Mouse (Mus musculus) lung, postnatal 0 days (tissue): ENCODE results near the gene Arhgap10.

Experiments used
- CTCF ChIP-seq: IDR thresholded peaks from 2 replicates; pipeline ENCODE4 v1.5.1; 2016; ENCODE audit warnings: antibody characterized with exemption, mild to moderate bottlenecking
- EP300 ChIP-seq: IDR thresholded peaks from 2 replicates; pipeline ENCODE4 v1.6.1; 2016; ENCODE audit warnings: antibody characterized with exemption, mild to moderate bottlenecking, control low read depth

GRCm38 (mm10) chr8:77250094-77250493 lies 267.7 kb downstream of the Arhgap10 start:
- no peak for TF ChIP-seq EP300
- no peak for TF ChIP-seq CTCF
